Mouse (Mus musculus): ENCODE measurements around the gene Guk1. TPM values are rescaled to one million over a fixed set of nuclear protein-coding genes. Genes with fewer than 3 reads are reported as not detected.

The Guk1 gene
- polyA plus RNA-seq, 1 experiment from 2014 or later = 131 TPM

GRCm38 (mm10) chr11:59183821-59184220 is 8.2 kb downstream of the Guk1 start:
- Histone ChIP-seq H3K27me3 (replicated peaks; ENCODE audit: control insufficient read depth, insufficient read depth, low read length) (peaks cover 12% of the 10 kb centered on the region), H3K4me3 (ENCODE audit: low read depth, low read length) (no peak overlapping the region), H3K4me2 (no peak overlapping the region), H3K36me3 (ENCODE audit: control insufficient read depth, insufficient read depth, low read length) (peaks cover 14% of the 10 kb centered on the region), H3K9me3 (ENCODE audit: control insufficient read depth, low read length) (no peaks in the 10 kb centered on the region), H3K27ac (ENCODE audit: low read depth, low read length) (no peak overlapping the region), H3K4me1 (replicated peaks; ENCODE audit: control insufficient read depth, insufficient read depth, low read length) (peaks cover 8% of the 10 kb centered on the region; the same call in 1 of the 2 replicates), H3K9ac (ENCODE audit: low read depth, low read length) (no peak overlapping the region)
- DNase-seq (ENCODE audit: low spot score) = no peak
- ATAC-seq (replicated peaks; ENCODE audit: low FRiP score) = peak; percentile 65
- 37% methylated on average over 3 of the region's 3 CpGs for WGBS

DNA sequence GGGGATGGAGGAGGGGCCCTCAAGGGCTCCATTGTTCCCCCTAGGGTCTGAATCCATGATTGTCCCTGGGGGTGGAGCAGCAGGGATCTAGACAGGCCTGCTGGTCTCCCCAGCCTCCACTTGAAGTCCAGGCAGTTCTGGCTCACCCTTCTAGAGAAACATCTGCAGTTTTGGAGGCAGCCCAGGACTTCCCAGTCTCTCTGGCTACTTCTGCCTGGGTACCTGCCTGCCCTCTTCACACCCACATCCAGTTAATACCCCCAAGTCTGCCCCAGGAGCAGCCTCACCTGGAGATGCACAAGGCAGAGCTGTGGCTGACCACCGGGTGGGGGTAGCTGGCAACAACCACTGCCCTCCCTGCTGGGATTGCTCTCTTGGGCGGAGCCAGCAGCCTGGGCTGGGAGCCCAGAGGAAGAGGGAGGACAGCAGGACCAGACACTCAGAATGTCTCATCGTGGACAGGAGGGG is 9.1 kb downstream of the Guk1 start, which contains the start of gene Gjc2:
Gjc2 (minus strand) TSS at position 350 of the 468 bp plus-strand sequence.
- no peak within 1 kb of the TSS for H3K4me3 ChIP-seq (ENCODE audit: low read depth, low read length)
- peaks cover 8% of the 10 kb centered on the region; the same call in 1 of the 2 replicates for H3K4me1 ChIP-seq (replicated peaks; ENCODE audit: control insufficient read depth, insufficient read depth, low read length)
- H3K4me2 ChIP-seq = no peak within 1 kb of the TSS
- DNase-seq (ENCODE audit: low spot score) (no peak), ATAC-seq (replicated peaks; ENCODE audit: low FRiP score) (no peak)
- WGBS = 62% methylated on average over 3 of the region's 3 CpGs
- peaks cover 21% of the 10 kb centered on the region for H3K27me3 ChIP-seq (replicated peaks; ENCODE audit: control insufficient read depth, insufficient read depth, low read length)
- H3K36me3 ChIP-seq (ENCODE audit: control insufficient read depth, insufficient read depth, low read length) = peaks cover 14% of the 10 kb centered on the region
- H3K27ac ChIP-seq (ENCODE audit: low read depth, low read length) = no peak within 1 kb of the TSS; the same call in 1 of the 2 replicates
- H3K9ac ChIP-seq (ENCODE audit: low read depth, low read length) = no peak within 1 kb of the TSS
- H3K9me3 ChIP-seq (ENCODE audit: control insufficient read depth, low read length) = no peaks in the 10 kb centered on the region

GRCm38 (mm10) chr11:59176921-59177320 is 15.1 kb downstream of the Guk1 start:
- DNase-seq (ENCODE audit: low spot score) (no peak), ATAC-seq (replicated peaks; ENCODE audit: low FRiP score) (no peak)
- no peaks in the 10 kb centered on the region for H3K4me1 ChIP-seq (replicated peaks; ENCODE audit: control insufficient read depth, insufficient read depth, low read length)
- H3K27me3 ChIP-seq (replicated peaks; ENCODE audit: control insufficient read depth, insufficient read depth, low read length) = peaks cover 64% of the 10 kb centered on the region
- no peaks in the 10 kb centered on the region for H3K9me3 ChIP-seq (ENCODE audit: control insufficient read depth, low read length)
- no peak overlapping the region for H3K27ac ChIP-seq (ENCODE audit: low read depth, low read length)
- no peak overlapping the region for H3K4me3 ChIP-seq (ENCODE audit: low read depth, low read length)
- WGBS = 11% methylated on average over 34 of the region's 34 CpGs
- H3K36me3 ChIP-seq (ENCODE audit: control insufficient read depth, insufficient read depth, low read length) = no peaks in the 10 kb centered on the region
- H3K9ac ChIP-seq (ENCODE audit: low read depth, low read length) = no peak overlapping the region
- no peak overlapping the region; the same call in 1 of the 2 replicates for H3K4me2 ChIP-seq

DNA sequence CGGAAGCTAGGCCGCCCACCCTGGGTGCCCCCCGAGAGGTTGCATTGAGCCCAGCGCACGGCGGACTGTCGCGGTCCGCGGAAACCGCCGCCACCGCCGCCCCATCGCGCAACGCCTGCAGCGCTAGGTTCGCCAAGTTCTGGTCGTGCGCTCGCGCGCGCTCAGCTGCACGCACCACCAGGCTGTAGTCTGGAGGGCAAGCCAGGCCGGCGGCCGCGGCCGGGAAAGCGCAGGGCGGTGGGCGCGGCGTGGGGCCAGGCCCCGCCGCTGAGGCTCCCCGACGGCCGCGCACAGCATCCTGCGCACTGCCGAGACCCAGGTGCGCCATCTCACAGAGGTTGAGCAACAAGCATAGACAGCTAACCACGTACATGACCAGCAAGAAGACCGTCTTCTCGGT is 15.5 kb downstream of the Guk1 start:
- peak overlapping the region; percentile 3; the same call in 1 of the 2 replicates for H3K4me2 ChIP-seq
- H3K9ac ChIP-seq (ENCODE audit: low read depth, low read length) = no peak overlapping the region
- no peaks in the 10 kb centered on the region for H3K36me3 ChIP-seq (ENCODE audit: control insufficient read depth, insufficient read depth, low read length)
- 4% methylated on average over 45 of the region's 48 CpGs for WGBS
- DNase-seq (ENCODE audit: low spot score) (no peak), ATAC-seq (replicated peaks; ENCODE audit: low FRiP score) (no peak)
- no peak overlapping the region for H3K27ac ChIP-seq (ENCODE audit: low read depth, low read length)
- H3K9me3 ChIP-seq (ENCODE audit: control insufficient read depth, low read length) = no peaks in the 10 kb centered on the region
- H3K27me3 ChIP-seq (replicated peaks; ENCODE audit: control insufficient read depth, insufficient read depth, low read length) = peaks cover 64% of the 10 kb centered on the region
- H3K4me3 ChIP-seq (ENCODE audit: low read depth, low read length) = 0 out of 2 replicates have a peak overlapping the region, but pooled peaks have one; percentile 1
- H3K4me1 ChIP-seq (replicated peaks; ENCODE audit: control insufficient read depth, insufficient read depth, low read length) = no peaks in the 10 kb centered on the region

DNA sequence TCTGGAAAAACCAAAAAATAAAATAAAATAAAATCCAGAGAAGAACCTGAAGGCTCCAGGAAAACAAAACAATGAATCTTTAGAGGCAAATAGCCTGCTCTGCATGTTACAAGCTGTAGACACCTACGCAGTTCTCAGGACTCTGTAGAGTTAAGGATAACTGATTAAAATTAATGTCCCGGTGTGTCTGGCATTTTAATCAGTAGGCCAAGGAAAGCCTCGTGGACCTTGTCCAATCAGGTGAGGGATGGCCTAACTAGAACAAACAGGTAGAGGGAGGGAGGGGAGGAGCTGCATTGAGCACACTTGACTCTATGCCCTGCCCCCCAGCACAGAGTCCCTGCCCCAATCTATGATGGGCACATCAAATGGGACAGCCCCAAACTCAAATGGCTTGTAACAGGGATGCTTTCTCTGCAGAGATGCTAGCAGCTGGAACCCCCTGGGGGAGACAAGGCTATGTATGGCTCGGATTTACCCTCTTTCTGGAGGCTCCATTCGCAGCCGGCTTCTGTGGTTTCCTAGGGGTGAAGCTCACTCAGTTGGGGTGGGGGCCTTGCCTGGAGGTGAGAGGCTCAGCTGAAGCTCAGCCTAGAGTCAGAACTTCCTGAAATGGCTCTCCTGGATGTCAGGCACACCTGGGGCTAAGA is 17.7 kb downstream of the Guk1 start:
- no peak for DNase-seq (ENCODE audit: low spot score)

GRCm38 (mm10) chr11:59170549-59170948 is 21.5 kb downstream of the Guk1 start:
- H3K27ac ChIP-seq (ENCODE audit: low read depth, low read length) = no peak overlapping the region
- no peak overlapping the region for H3K4me3 ChIP-seq (ENCODE audit: low read depth, low read length)
- no peak overlapping the region for H3K9ac ChIP-seq (ENCODE audit: low read depth, low read length)
- H3K36me3 ChIP-seq (ENCODE audit: control insufficient read depth, insufficient read depth, low read length) = no peaks in the 10 kb centered on the region
- no peak overlapping the region for H3K4me2 ChIP-seq
- no peaks in the 10 kb centered on the region for H3K9me3 ChIP-seq (ENCODE audit: control insufficient read depth, low read length)
- WGBS = 78% methylated on average over 4 of the region's 4 CpGs
- DNase-seq (ENCODE audit: low spot score) (no peak), ATAC-seq (replicated peaks; ENCODE audit: low FRiP score) (no peak)
- H3K27me3 ChIP-seq (replicated peaks; ENCODE audit: control insufficient read depth, insufficient read depth, low read length) = peaks cover 20% of the 10 kb centered on the region
- H3K4me1 ChIP-seq (replicated peaks; ENCODE audit: control insufficient read depth, insufficient read depth, low read length) = peaks cover 10% of the 10 kb centered on the region

More for the DNA sequence above, 17.7 kb downstream of the Guk1 start:
- Histone ChIP-seq H3K4me2 (no peak overlapping the region), H3K9me3 (ENCODE audit: control insufficient read depth, low read length) (no peaks in the 10 kb centered on the region), H3K4me3 (ENCODE audit: low read depth, low read length) (no peak overlapping the region), H3K27me3 (replicated peaks; ENCODE audit: control insufficient read depth, insufficient read depth, low read length) (peaks cover 57% of the 10 kb centered on the region), H3K4me1 (replicated peaks; ENCODE audit: control insufficient read depth, insufficient read depth, low read length) (peaks cover 3% of the 10 kb centered on the region; the same call in 1 of the 2 replicates), H3K27ac (ENCODE audit: low read depth, low read length) (no peak overlapping the region), H3K36me3 (ENCODE audit: control insufficient read depth, insufficient read depth, low read length) (no peaks in the 10 kb centered on the region), H3K9ac (ENCODE audit: low read depth, low read length) (no peak overlapping the region)
- 54% methylated on average over 6 of the region's 6 CpGs for WGBS
- no peak for ATAC-seq (replicated peaks; ENCODE audit: low FRiP score)

GRCm38 (mm10) chr11:59169807-59170206 is 22.2 kb downstream of the Guk1 start:
- H3K4me1 ChIP-seq (replicated peaks; ENCODE audit: control insufficient read depth, insufficient read depth, low read length) = peaks cover 15% of the 10 kb centered on the region
- 60% methylated on average over 3 of the region's 3 CpGs for WGBS
- no peak overlapping the region for H3K27ac ChIP-seq (ENCODE audit: low read depth, low read length)
- ATAC-seq (replicated peaks; ENCODE audit: low FRiP score) (no peak), DNase-seq (ENCODE audit: low spot score) (no peak)
- no peak overlapping the region for H3K4me2 ChIP-seq
- no peak overlapping the region for H3K9ac ChIP-seq (ENCODE audit: low read depth, low read length)
- no peaks in the 10 kb centered on the region for H3K9me3 ChIP-seq (ENCODE audit: control insufficient read depth, low read length)
- H3K27me3 ChIP-seq (replicated peaks; ENCODE audit: control insufficient read depth, insufficient read depth, low read length) = peaks cover 12% of the 10 kb centered on the region
- no peak overlapping the region for H3K4me3 ChIP-seq (ENCODE audit: low read depth, low read length)
- no peaks in the 10 kb centered on the region for H3K36me3 ChIP-seq (ENCODE audit: control insufficient read depth, insufficient read depth, low read length)

GRCm38 (mm10) chr11:59165616-59166241 is 26.3 kb downstream of the Guk1 start:
- no peak for DNase-seq (ENCODE audit: low spot score)
- ATAC-seq (replicated peaks; ENCODE audit: low FRiP score) = no peak
- Histone ChIP-seq H3K27me3 (replicated peaks; ENCODE audit: control insufficient read depth, insufficient read depth, low read length) (no peaks in the 10 kb centered on the region), H3K4me3 (ENCODE audit: low read depth, low read length) (no peak overlapping the region), H3K27ac (ENCODE audit: low read depth, low read length) (peak overlapping the region; percentile 100), H3K36me3 (ENCODE audit: control insufficient read depth, insufficient read depth, low read length) (no peaks in the 10 kb centered on the region; the same call in 1 of the 2 replicates), H3K9me3 (ENCODE audit: control insufficient read depth, low read length) (no peaks in the 10 kb centered on the region), H3K4me2 (no peak overlapping the region), H3K9ac (ENCODE audit: low read depth, low read length) (peak overlapping the region; percentile 42; the same call in 1 of the 2 replicates), H3K4me1 (replicated peaks; ENCODE audit: control insufficient read depth, insufficient read depth, low read length) (peaks cover 33% of the 10 kb centered on the region)
- WGBS = 45% methylated on average over 2 of the region's 2 CpGs
